Mouse (Mus musculus) embryo, embryonic 9.5 days (tissue): ENCODE measurements at regions not wholly inside any gene's neighbourhood (a gene's known extent, or its start where the extent isn't known, plus 50 kb on each side); places are given as distances from the start of the nearest gene placed in this dataset.

Experiments
- DNase-seq: peaks from one replicate; pipeline ENCODE4 v3.0.0-alpha.2; 2017; ENCODE audit errors: extremely low spot score

DNA sequence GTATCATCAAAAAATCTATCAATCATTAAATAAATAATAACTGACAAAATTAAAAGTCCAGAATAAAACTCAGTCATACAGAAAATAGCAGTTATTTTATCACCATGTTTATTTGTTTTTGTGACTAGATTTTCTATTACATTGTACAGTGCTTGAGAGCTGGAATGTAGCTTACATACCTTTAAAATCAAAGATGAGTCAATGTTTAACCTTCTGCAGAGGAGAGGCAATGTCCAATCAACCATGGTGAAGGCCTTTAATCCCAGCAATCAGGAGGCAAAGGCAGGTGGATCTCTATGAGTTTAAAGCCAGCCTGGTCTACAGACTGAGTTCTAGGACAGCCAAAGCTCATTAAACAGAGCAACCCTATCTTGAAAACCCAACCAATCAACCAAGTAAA, 131.1 kb downstream of the Gm9733 start:
- no peak for DNase-seq

DNA sequence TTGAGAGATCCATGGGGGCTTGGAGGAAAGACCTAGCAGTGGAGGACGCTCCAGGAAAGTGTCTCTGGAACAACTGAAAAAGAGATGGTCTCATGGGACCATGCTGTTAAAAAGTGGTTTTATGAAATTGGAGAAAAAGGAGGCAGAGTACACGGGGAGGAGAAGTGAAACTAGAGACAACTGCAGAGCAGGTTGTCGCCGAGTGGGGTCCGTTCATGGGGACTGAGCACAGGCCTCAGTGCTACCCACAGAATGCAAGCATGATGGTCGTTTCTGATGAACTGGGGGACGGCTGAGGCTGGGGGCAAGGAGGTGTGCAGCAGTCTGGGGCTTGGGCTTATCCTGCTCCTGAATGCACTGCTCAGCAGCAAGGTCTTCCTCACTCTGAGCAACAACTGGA, 129.3 kb downstream of the Gm9733 start:
- DNase-seq: no peak

DNA sequence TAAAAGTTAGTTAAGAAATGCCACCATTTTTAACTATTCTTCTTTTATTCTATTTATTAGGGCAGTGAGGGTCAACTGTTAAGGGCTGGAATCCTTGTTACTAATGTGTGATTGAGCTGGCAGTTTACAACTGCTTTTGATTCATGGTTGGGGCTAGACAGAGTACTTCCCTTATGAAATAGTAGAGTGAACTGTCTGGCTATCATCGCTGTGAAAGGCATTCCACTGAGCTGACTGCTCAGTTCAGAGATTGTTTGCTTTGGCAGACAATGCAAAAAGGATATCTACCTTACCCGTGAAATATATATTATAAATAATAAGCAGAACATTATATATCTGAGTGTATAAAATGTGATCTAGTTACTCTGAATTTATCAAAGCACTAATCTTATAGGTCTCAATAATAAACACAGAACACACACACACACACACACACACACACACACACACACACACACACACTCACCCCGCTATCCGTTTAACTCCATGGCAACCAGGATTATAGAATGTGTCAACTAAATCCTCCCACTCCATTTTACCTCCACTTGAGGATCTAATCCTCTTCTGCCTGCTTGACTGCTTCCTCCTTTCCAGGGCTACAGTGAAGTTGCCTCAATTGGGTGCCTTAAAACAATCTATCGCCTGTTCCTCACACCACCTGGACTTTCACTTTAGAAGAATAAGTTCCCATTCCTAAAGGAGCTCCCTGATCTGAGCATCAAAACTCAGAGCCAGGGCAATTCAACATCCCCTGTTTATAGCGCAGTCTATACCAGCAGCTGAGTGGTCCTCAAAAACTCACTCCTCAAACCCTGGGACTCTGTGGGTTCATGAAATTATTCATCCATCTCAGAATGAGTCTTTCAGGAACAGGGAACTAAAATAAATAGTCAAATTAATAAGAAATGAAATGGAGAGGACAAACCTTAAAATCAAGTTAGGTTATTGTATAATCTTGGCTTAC, 126.6 kb downstream of the Gm9733 start:
- DNase-seq: no peak

DNA sequence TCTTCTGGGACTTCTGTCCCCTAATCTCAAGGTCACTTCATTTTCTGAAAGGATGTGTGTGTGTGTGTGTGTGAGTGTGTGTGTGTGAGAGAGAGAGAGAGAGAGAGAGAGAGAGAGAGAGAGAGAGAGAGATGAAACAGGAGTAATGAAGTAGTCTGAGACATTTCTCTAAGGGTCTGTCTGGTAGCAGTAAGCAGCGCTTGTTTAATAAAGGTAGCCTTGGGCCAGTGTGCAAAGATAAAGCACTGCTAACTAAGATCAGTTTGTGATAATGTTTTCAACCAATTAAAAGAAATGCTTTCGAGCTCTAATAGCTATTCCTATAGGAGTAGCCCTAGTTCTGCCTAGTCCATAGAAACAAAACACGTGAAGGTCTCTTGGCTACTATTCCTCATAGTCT, 119.7 kb downstream of the Gm9733 start:
- DNase-seq: no peak

DNA sequence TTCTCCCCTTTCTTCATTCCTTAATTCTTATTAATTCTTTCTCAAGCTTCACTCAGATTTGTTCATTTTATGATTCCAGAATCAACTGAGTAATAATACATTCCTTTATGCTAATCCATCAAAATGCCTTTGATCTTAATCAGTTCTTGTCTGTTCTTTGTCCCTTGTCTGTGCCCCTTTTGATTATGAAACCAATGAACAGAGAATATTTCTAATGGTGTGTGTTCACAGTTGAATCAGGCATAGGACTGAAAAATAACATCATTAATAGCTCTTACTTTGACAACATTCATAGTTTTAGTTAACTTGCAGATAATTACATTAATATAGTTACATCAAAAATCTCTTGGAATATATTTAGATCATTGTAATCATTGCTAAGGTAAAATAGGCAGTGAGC, 114.5 kb downstream of the Gm9733 start:
- DNase-seq: no peak

DNA sequence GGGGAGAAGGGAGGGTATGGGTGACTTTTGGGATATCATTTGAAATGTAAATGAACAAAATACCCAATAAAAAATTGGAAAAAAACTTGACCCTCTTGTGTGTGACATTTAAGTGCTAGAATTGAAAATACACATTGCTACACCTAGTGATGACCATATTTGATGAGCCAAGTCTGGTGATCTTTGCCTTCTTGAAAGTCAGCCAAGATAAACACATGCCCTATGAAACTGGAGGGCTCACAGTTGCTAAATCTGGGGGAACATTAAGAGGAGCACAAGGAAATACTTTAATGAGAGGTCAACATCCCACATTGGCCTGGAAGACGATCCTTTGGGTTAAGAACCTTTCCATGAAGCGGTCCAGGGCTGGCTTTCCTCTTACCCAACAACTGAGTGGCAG, 112.8 kb downstream of the Gm9733 start:
- no peak for DNase-seq

DNA sequence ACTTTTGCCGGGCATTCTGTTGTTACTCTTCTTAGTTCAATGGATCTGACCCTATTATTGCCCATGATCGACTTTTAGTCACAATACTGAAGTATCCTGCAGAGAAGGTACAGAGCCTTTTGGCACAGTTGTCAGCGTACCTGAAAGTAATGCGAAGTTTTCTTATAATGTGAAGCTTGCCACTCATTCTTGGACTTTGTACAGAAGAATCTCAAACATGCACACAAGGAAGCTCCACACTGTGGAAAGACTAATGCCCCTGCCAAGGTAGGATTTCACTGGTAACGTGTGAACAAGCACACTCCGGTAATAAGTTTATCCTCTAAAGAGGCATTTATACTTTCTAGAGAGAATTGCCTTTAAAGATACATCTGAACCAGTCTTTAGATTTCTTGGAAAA, 108.8 kb downstream of the Gm9733 start:
- no peak for DNase-seq

DNA sequence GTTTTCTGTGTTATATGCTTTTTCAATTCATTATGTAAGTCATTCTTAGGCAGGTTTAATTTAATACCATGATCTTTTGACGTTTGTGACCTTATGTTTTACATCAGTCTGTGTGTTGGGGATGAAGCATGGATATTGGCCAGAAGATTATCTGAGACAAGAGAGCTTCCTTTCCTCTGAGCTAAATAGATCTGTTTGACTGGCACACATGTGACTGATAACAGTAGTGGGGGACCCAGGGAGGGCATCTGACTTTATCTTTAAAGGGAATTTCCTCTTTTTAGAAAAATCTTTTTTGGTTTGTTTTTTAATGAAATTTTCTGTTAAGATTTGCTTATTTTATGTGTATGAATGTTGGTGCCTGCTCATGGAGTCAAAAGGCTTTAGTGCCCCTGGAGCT, 107.7 kb downstream of the Gm9733 start:
- DNase-seq: no peak

DNA sequence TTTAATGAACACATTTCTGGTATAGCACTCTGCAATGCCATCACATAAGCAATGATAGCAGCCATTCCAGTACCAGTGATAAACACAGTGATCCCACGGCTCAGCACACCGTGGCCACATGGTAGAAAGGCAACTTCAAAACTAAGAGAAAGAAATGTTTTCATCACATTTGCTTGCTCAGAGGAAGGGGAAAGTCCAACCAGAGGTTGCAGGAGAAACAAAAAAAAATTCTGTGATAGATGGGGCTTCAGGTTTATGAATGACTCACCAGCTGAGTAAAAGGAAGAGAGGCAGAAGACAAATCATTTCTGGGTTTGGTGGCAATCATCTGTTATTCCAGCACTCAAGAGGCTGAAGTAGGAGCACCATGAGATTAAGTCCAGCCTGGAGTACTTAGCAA, 103.5 kb downstream of the Gm9733 start:
- no peak for DNase-seq

DNA sequence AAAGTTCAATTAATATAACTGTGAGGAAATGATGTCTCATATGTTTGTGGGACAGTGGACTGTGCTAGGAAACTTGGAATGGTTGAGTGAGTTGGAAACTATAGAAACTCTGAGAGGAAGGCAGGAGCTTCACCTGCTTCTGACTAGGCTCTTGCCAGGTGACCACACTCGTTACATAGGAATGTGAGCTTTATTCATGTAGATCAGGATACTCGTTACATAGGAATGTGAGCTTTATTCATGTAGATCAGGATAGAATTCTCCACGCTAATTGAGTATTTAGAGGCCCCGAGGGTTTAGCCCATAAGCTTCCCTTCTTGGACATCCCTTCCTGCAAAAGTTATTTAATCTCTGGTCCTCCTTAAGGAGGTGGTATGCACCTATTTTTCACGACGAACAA, 101.9 kb downstream of the Gm9733 start:
- DNase-seq: no peak

DNA sequence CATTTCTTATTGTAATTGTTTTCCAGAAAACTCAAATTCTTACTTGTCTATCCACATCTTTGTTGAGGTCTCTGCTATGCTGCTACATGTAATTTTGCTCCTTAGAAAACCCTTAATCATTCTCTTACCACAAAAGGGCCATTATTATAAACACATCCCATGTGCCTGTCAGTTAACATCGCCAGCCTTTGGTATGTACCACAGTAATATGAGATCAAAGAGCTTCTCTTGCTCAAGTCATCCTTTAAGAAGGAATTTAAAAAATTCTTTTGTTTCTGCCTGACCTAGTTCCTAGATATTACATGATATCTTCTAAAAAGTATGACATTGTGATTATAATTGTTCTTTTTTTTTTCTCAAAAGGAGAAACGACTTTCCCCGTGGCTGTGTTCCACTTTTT, 100.7 kb downstream of the Gm9733 start:
- no peak for DNase-seq

DNA sequence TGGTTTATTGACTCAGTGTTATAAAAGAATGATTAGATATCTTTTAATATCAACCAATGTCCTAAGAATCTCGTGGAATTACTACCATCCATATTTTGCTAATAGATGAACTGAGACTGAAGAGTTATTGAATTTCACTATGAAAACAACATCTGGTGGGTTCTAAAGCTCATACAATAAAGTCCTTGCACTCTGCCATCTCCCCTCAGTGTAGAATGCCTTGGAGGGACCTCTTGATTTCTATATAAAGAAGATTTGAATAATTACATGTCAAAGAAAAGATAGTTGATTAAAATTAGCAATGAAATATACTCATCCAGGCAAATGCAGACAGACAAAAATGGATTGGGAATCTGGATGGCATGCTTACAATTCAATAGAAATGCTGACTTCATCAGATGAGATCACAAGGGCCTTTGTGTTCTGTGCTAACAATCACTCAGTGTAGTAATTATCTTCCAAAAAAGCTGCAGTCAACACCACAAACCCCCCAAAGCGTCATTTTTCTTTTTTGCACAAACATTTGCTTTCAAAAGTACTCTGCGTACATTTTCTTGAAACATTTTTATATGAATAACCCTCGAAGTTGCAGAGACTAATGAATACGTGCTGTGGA, 94.2 kb downstream of the Gm9733 start:
- no peak for DNase-seq

DNA sequence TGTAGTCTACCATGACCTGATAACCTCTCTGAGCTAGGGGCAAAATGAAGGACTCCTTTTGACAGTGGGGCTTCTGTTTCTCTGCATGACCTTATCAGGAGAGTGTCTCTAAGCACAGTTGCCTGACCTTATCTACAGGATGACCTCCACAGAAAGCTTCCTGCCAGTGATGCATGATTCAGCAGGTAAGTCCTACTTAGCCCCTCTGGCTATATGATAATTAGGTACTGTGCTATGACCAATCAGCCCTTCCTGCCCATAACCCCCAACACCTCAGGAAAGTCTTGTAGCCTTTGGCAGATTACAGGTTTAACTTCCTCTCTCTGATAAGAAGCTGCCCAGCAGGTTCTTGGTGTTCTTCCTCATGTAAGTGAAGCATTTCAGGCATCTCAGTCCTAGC, 89.7 kb downstream of the Gm9733 start:
- DNase-seq: no peak

DNA sequence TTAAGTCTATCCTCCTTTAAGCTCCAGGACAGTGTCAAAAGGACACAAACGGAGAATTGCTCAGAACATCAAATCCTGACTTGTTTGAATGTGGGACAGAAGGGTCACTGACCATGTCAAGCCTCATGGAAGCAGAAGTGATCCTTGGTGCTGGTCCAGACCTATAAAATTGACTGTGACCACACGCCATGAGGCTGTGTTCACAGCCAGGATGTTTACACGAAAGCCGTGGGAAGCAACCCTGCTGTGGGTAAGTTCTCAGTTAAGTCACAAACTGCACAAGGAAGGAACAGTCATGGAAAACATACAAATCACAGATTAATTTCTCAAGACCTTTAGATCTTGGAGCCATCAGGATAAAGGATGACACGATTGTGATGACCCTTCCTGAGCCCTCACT, 88.5 kb downstream of the Gm9733 start:
- no peak for DNase-seq

DNA sequence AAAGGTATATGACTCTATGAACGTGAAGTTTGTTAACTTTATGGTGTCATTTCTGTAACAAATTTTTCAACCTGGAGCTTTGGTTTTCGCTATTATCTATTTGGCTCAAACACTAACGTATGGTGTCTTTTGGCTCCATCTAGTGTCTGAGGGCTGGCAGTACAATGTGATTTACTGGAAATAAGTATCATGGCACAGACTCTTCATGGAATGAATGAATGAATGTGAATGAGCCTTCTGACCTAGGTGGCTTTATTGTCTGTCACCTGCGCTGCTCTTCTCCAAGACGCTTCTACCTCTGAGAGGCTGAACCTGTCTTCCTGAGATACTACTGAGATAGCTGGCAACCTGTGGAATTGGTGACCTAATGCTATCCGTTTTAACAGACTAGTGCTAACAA, 87.1 kb downstream of the Gm9733 start:
- peak; percentile 42 for DNase-seq
